22 mouse cellular contexts compared by ENCODE assay signal in genomic region chr6:95149931-95150534, GRCm38 (mm10). TPM values are rescaled to one million over a fixed set of nuclear protein-coding genes. Genes with fewer than 3 reads are reported as not detected.
A peak's percentile ranks its signal among the peaks of the same experiment; 100 is the strongest.
DNase-seq lines count a peak whose midpoint lies in the region; ATAC-seq and TF ChIP-seq lines count a peak whose summit lies in the region.
"Had no signal": no experiment of that assay in that cellular context is flagged by ENCODE, and none has a peak within 500 bp of the region (broad histone marks: within the 10 kb centered on the region; RNA-seq: fewer than 3 reads in every experiment).

No protein-coding gene starts in this region.

- TF ChIP-seq EP300 in liver, postnatal 0 days (IDR thresholded peaks at IDR 0.05; ENCODE audit: low read depth): no peak

- H3K9me3 ChIP-seq in liver, embryonic 11.5 days (ENCODE audit: control insufficient read depth, low read length): no peaks in the 10 kb centered on the region
- no peaks in the 10 kb centered on the region for H3K9me3 ChIP-seq in liver, postnatal 0 days (ENCODE audit: low read length)
- no peaks in the 10 kb centered on the region for H3K9me3 ChIP-seq in midbrain, embryonic 14.5 days (ENCODE audit: control insufficient read depth, low read length)
- H3K9me3 ChIP-seq: embryonic facial prominence, embryonic 13.5 days; forebrain, embryonic 10.5 days; G1E; heart, embryonic 13.5 days; hindbrain, embryonic 12.5 days had no signal

- H3K27ac ChIP-seq in gastrocnemius, adult 2 months: no peak overlapping the region
- no peak overlapping the region for H3K27ac ChIP-seq in liver, embryonic 11.5 days (ENCODE audit: low read depth, low read length)
- no peak overlapping the region for H3K27ac ChIP-seq in liver, postnatal 0 days (ENCODE audit: low read depth)
- no peak overlapping the region for H3K27ac ChIP-seq in midbrain, embryonic 14.5 days (replicated peaks; ENCODE audit: low read depth, low read length)
- H3K27ac ChIP-seq: embryonic facial prominence, embryonic 13.5 days; forebrain, embryonic 10.5 days; heart, embryonic 13.5 days; hindbrain, embryonic 12.5 days had no signal

- DNase-seq in gastrocnemius, adult 2 months: peak; percentile 34
- DNase-seq in gastrocnemius, postnatal 14 days: no peak
- DNase-seq in liver: peak; percentile 10
- DNase-seq in liver, embryonic 11.5 days (ENCODE audit: low spot score): no peak
- peak; percentile 16 for DNase-seq in liver, postnatal 0 days
- DNase-seq in midbrain, embryonic 14.5 days: no peak
- DNase-seq: adrenal gland, postnatal 10 days; cerebellum, adult 11-12 months; cerebellum, adult 9-10 months; cerebellum, postnatal 25 days; heart, postnatal 36 days had no signal

- no peak for ATAC-seq in liver, embryonic 11.5 days (replicated peaks; ENCODE audit: low FRiP score)
- ATAC-seq in liver, postnatal 0 days: peak; percentile 56; the same call in 1 of the 2 replicates
- ATAC-seq in midbrain, embryonic 14.5 days (ENCODE audit: low FRiP score, low TSS enrichment): no peak
- ATAC-seq: CD4-positive, CD25-positive, alpha-beta regulatory T cell, adult 4 months; forebrain, embryonic 14.5 days; hindbrain, embryonic 16.5 days; inflammation-experienced regulatory T-cells, adult 6 months; intestine, postnatal 0 days had no signal

- 35% methylated on average over 6 of the region's 6 CpGs for WGBS in liver, embryonic 11.5 days
- WGBS in liver, postnatal 0 days (ENCODE audit: insufficient replicate concordance): 36% methylated on average over 6 of the region's 6 CpGs
- 65% methylated on average over 6 of the region's 6 CpGs for WGBS in midbrain, embryonic 14.5 days

- no peak for TF ChIP-seq CTCF in gastrocnemius, adult 2 months (IDR thresholded peaks at IDR 0.05)
- no peak for TF ChIP-seq CTCF in liver, postnatal 0 days (IDR thresholded peaks at IDR 0.05; ENCODE audit: low read depth)

- no peaks in the 10 kb centered on the region for H3K27me3 ChIP-seq in liver, embryonic 11.5 days (replicated peaks; ENCODE audit: control insufficient read depth, insufficient read depth, low read length)
- no peaks in the 10 kb centered on the region for H3K27me3 ChIP-seq in liver, postnatal 0 days (ENCODE audit: insufficient read depth, low read length)
- no peaks in the 10 kb centered on the region for H3K27me3 ChIP-seq in midbrain, embryonic 14.5 days (ENCODE audit: control insufficient read depth, insufficient read depth, low read length)
- H3K27me3 ChIP-seq: embryonic facial prominence, embryonic 13.5 days; heart, embryonic 13.5 days; hindbrain, embryonic 12.5 days had no signal

- H3K4me1 ChIP-seq in liver, embryonic 11.5 days (replicated peaks; ENCODE audit: control insufficient read depth, insufficient read depth, low read length): no peaks in the 10 kb centered on the region
- H3K4me1 ChIP-seq in liver, postnatal 0 days (ENCODE audit: insufficient read depth): no peaks in the 10 kb centered on the region
- no peaks in the 10 kb centered on the region for H3K4me1 ChIP-seq in midbrain, embryonic 14.5 days (ENCODE audit: control insufficient read depth, insufficient read depth, low read length)
- H3K4me1 ChIP-seq: heart, embryonic 13.5 days; hindbrain, embryonic 12.5 days had no signal

- H3K36me3 ChIP-seq in liver, embryonic 11.5 days (ENCODE audit: control insufficient read depth, insufficient read depth, low read length): no peaks in the 10 kb centered on the region
- H3K36me3 ChIP-seq in liver, postnatal 0 days (replicated peaks; ENCODE audit: insufficient read depth, low read length): no peaks in the 10 kb centered on the region
- H3K36me3 ChIP-seq in midbrain, embryonic 14.5 days (ENCODE audit: control insufficient read depth, insufficient read depth, low read length): no peaks in the 10 kb centered on the region
- H3K36me3 ChIP-seq: embryonic facial prominence, embryonic 13.5 days; forebrain, embryonic 10.5 days; G1E; heart, embryonic 13.5 days; hindbrain, embryonic 12.5 days had no signal

- H3K4me2 ChIP-seq in liver, embryonic 11.5 days: no peak overlapping the region
- H3K4me2 ChIP-seq in liver, postnatal 0 days (ENCODE audit: low read depth, low read length): no peak overlapping the region; the same call in 1 of the 2 replicates
- H3K4me2 ChIP-seq in midbrain, embryonic 14.5 days (ENCODE audit: low read length): no peak overlapping the region
- H3K4me2 ChIP-seq: embryonic facial prominence, embryonic 13.5 days; heart, embryonic 13.5 days; hindbrain, embryonic 12.5 days had no signal

- H3K9ac ChIP-seq in liver, embryonic 11.5 days (ENCODE audit: low read depth, low read length): no peak overlapping the region
- H3K9ac ChIP-seq in liver, postnatal 0 days (replicated peaks): no peak overlapping the region
- H3K9ac ChIP-seq in midbrain, embryonic 14.5 days (replicated peaks; ENCODE audit: low read length): no peak overlapping the region
- H3K9ac ChIP-seq: embryonic facial prominence, embryonic 13.5 days; heart, embryonic 13.5 days; hindbrain, embryonic 12.5 days had no signal

- intact Hi-C loops in gastrocnemius, adult 2 months (cut with DNase I): no loop called here
- intact Hi-C loops in gastrocnemius, postnatal 14 days (cut with DNase I; ENCODE audit: low total_unique reads): no loop called here

- no peak overlapping the region for H3K4me3 ChIP-seq in gastrocnemius, adult 2 months
- H3K4me3 ChIP-seq in liver, embryonic 11.5 days (ENCODE audit: low read depth, low read length): no peak overlapping the region
- no peak overlapping the region for H3K4me3 ChIP-seq in liver, postnatal 0 days (ENCODE audit: low read depth, low read length)
- H3K4me3 ChIP-seq in midbrain, embryonic 14.5 days (replicated peaks; ENCODE audit: low read depth, low read length): no peak overlapping the region
- H3K4me3 ChIP-seq: embryonic facial prominence, embryonic 13.5 days; erythroblast, embryonic 14.5 days; forebrain, embryonic 10.5 days; heart, embryonic 13.5 days; hindbrain, embryonic 12.5 days had no signal

RNA-seq across cellular contexts. Expression of gene Kbtbd8, which starts 33.0 kb away (rescaled TPM):
- total RNA-seq in gastrocnemius, adult 2 months (2021): 1 to 10 TPM; 4.5 to 4.7 TPM
- total RNA-seq in gastrocnemius, postnatal 14 days (2021): 1 to 10 TPM; 1.1 to 1.4 TPM
- 9.7 and 14.8 TPM in 2 replicates for polyA plus RNA-seq in liver, embryonic 11.5 days (2014; fragmentation: Nextera tagmentation; extraction: Ambion mirVana)
- 1.1 and 1.2 TPM in 2 replicates for polyA plus RNA-seq in liver, postnatal 0 days (2015; fragmentation: Nextera tagmentation; extraction: Ambion mirVana)
- 5.6 and 6.0 TPM in 2 replicates for polyA plus RNA-seq in midbrain, embryonic 14.5 days (2014; fragmentation: Nextera tagmentation; extraction: Ambion mirVana)
- polyA plus RNA-seq: erythroblast, embryonic 14.5 days had no signal

Comparison
In these comparisons a context has a peak if more than half of its experiments do, and no peak if none do; other contexts are left out.
1. DNase-seq: peak in gastrocnemius, adult 2 months (single experiment), liver (single experiment) and liver, postnatal 0 days (single experiment); none in gastrocnemius, postnatal 14 days (single experiment), liver, embryonic 11.5 days (single experiment) and midbrain, embryonic 14.5 days (single experiment).